Mouse (Mus musculus): ENCODE results near the gene St3gal5. TPM values are rescaled to one million over a fixed set of nuclear protein-coding genes. Genes with fewer than 3 reads are reported as not detected.

Gene St3gal5
- total RNA-seq, 2 experiments from 2014 or later, result 85.0 to 99.9 TPM

GRCm38 (mm10) chr6:72093121-72093520 is 4.3 kb upstream of the St3gal5 start:
- intact Hi-C loops (cut with DNase I), result loop anchor here (10.0 kb wide), 1 partner anchor 172 kb away; no protein-coding TSS in a partner anchor
- DNase-seq, result no peak

GRCm38 (mm10) chr6:72096217-72096616 is 1.2 kb upstream of the St3gal5 start:
- intact Hi-C loops (cut with DNase I), result loop anchor here (5.0 to 10.0 kb wide), 3 partner anchors 66 to 169 kb away; no protein-coding TSS in a partner anchor
- no peak for DNase-seq

GRCm38 (mm10) chr6:72096669-72097068 is 723 bp upstream of the St3gal5 start:
- DNase-seq, result no peak
- intact Hi-C loops (cut with DNase I), result loop anchor here (5.0 to 10.0 kb wide), 3 partner anchors 66 to 168 kb away; no protein-coding TSS in a partner anchor

GRCm38 (mm10) chr6:72098021-72098655 is 746 bp downstream of the St3gal5 start:
- no peak for DNase-seq
- intact Hi-C loops (cut with DNase I), result loop anchor here (5.0 to 10.0 kb wide), 3 partner anchors 64 to 167 kb away; no protein-coding TSS in a partner anchor

GRCm38 (mm10) chr6:72098691-72099090 is 1.3 kb downstream of the St3gal5 start:
- intact Hi-C loops (cut with DNase I), result loop anchor here (5.0 to 10.0 kb wide), 3 partner anchors 64 to 166 kb away; no protein-coding TSS in a partner anchor
- no peak for DNase-seq

GRCm38 (mm10) chr6:72099281-72099680 is 1.9 kb downstream of the St3gal5 start:
- intact Hi-C loops (cut with DNase I), result loop anchor here (5.0 to 10.0 kb wide), 3 partner anchors 63 to 166 kb away; no protein-coding TSS in a partner anchor
- no peak for DNase-seq

- intact Hi-C loops (cut with DNase I), result no loop called here
- DNase-seq, result no peak
Measured at GRCm38 (mm10) chr6:72100171-72100570, 2.8 kb downstream of the St3gal5 start.

GRCm38 (mm10) chr6:72100939-72101338 is 3.5 kb downstream of the St3gal5 start:
- intact Hi-C loops (cut with DNase I), result no loop called here
- DNase-seq, result no peak

- intact Hi-C loops (cut with DNase I), result no loop called here
- DNase-seq, result no peak
Measured at GRCm38 (mm10) chr6:72101386-72101785, 4.0 kb downstream of the St3gal5 start.

- DNase-seq, result no peak
Measured at GRCm38 (mm10) chr6:72102066-72102465, 4.7 kb downstream of the St3gal5 start.

GRCm38 (mm10) chr6:72104534-72104933 is 7.1 kb downstream of the St3gal5 start:
- no peak for DNase-seq
- intact Hi-C loops (cut with DNase I), result no loop called here

More at GRCm38 (mm10) chr6:72102066-72102465, 4.7 kb downstream of the St3gal5 start:
- intact Hi-C loops (cut with DNase I), result no loop called here

- DNase-seq, result no peak
- intact Hi-C loops (cut with DNase I), result no loop called here
Measured at GRCm38 (mm10) chr6:72108941-72109892, 11.8 kb downstream of the St3gal5 start.

- intact Hi-C loops (cut with DNase I), result no loop called here
- no peak for DNase-seq
Measured at GRCm38 (mm10) chr6:72110577-72110976, 13.2 kb downstream of the St3gal5 start.

- no peak for DNase-seq
- intact Hi-C loops (cut with DNase I), result no loop called here
Measured at GRCm38 (mm10) chr6:72112575-72112974, 15.2 kb downstream of the St3gal5 start.

GRCm38 (mm10) chr6:72113093-72113702 is 15.8 kb downstream of the St3gal5 start:
- intact Hi-C loops (cut with DNase I), result no loop called here
- DNase-seq, result no peak

GRCm38 (mm10) chr6:72114902-72115301 is 17.5 kb downstream of the St3gal5 start:
- intact Hi-C loops (cut with DNase I), result no loop called here
- no peak for DNase-seq

- intact Hi-C loops (cut with DNase I), result no loop called here
- no peak for DNase-seq
Measured at GRCm38 (mm10) chr6:72117322-72117968, 20.1 kb downstream of the St3gal5 start.

- intact Hi-C loops (cut with DNase I), result no loop called here
- no peak for DNase-seq
Measured at GRCm38 (mm10) chr6:72119870-72120269, 22.5 kb downstream of the St3gal5 start.

GRCm38 (mm10) chr6:72121301-72121700 is 23.9 kb downstream of the St3gal5 start:
- DNase-seq, result peak in 1 of 2 experiments; percentile 44
- intact Hi-C loops (cut with DNase I), result no loop called here

- no peak for DNase-seq
- intact Hi-C loops (cut with DNase I), result no loop called here
Measured at GRCm38 (mm10) chr6:72122515-72122914, 25.1 kb downstream of the St3gal5 start.

Measured in gastrocnemius, postnatal 36 days (tissue).